Mouse (Mus musculus): ENCODE data around the gene 5031439G07Rik.

- TF ChIP-seq EP300 (IDR thresholded peaks at IDR 0.05; ENCODE audit: low read depth) (no peak), CTCF (IDR thresholded peaks at IDR 0.05; ENCODE audit: low read depth) (no peak)
Measured at GRCm38 (mm10) chr15:84999911-85000310, 11.6 kb upstream of the 5031439G07Rik start.

Data from heart, postnatal 0 days (tissue).